Mouse (Mus musculus) stomach, embryonic 16.5 days (tissue): ENCODE results near the gene Capn11. TPM values are rescaled to one million over a fixed set of nuclear protein-coding genes. Genes with fewer than 3 reads are reported as not detected.

ENCODE experiments used
- ATAC-seq: fragments of 200-750 bp; cut with Nextera tagmentation; 2 replicates; pipeline ENCODE4 v1.8.0; 2017; ENCODE audit warnings: moderate number of reproducible peaks, moderate TSS enrichment; ENCODE audit not compliant: insufficient read depth, low FRiP score
- H3K27ac ChIP-seq: fragments of 300-500 bp; sonication (generic); 2 replicates; pipeline ENCODE4 v1.5.1; 2014; ENCODE audit warnings: low read length
- H3K27me3 ChIP-seq: fragments of 300-500 bp; sonication (generic); 2 replicates; pipeline ENCODE4 v1.6.1; 2014; ENCODE audit warnings: low read length, control low read depth, mixed read lengths; ENCODE audit not compliant: control insufficient read depth, insufficient read depth
- H3K36me3 ChIP-seq: fragments of 300-500 bp; sonication (generic); 2 replicates; pipeline ENCODE4 v1.6.1; 2014; ENCODE audit warnings: low read length; ENCODE audit not compliant: control insufficient read depth, insufficient read depth
- H3K4me1 ChIP-seq: fragments of 300-500 bp; sonication (generic); 2 replicates; pipeline ENCODE4 v1.6.1; 2014; ENCODE audit warnings: low read length, control low read depth, mixed read lengths; ENCODE audit not compliant: control insufficient read depth, insufficient read depth
- H3K4me2 ChIP-seq: fragments of 300-500 bp; sonication (generic); 2 replicates; pipeline ENCODE4 v1.6.1; 2014; ENCODE audit warnings: low read depth, low read length, mixed read lengths
- H3K4me3 ChIP-seq: fragments of 300-500 bp; sonication (generic); replicated peaks from 2 replicates; pipeline ENCODE4 v1.5.1; 2014; ENCODE audit warnings: mild to moderate bottlenecking, low read length
- H3K9ac ChIP-seq: fragments of 300-500 bp; sonication (generic); 2 replicates; pipeline ENCODE4 v1.6.1; 2014; ENCODE audit warnings: low read length
- H3K9me3 ChIP-seq: fragments of 300-500 bp; sonication (generic); replicated peaks from 2 replicates; pipeline ENCODE4 v1.6.1; 2016; ENCODE audit warnings: low read length, control low read depth; ENCODE audit not compliant: control insufficient read depth
- WGBS: fragments of 180-500 bp; shearing (Covaris S2); extraction: QIAGEN DNeasy Blood & Tissue Kit; methylation state at CpG from one replicate; pipeline ENCODE4 v1.1.7; 2014; 5-methylcytosine and 5-hydroxymethylcytosine counted together
- polyA plus RNA-seq: library from polyadenylated mRNA; unstranded; fragments of >200 nt; fragmentation: Nextera tagmentation; extraction: Ambion mirVana; gene quantifications from 2 replicates; pipeline ENCODE4 v1.2.1, GENCODE M21; 2015

Gene Capn11
- polyA plus RNA-seq, 1 experiment from 2014 or later = 0.45 TPM

DNA sequence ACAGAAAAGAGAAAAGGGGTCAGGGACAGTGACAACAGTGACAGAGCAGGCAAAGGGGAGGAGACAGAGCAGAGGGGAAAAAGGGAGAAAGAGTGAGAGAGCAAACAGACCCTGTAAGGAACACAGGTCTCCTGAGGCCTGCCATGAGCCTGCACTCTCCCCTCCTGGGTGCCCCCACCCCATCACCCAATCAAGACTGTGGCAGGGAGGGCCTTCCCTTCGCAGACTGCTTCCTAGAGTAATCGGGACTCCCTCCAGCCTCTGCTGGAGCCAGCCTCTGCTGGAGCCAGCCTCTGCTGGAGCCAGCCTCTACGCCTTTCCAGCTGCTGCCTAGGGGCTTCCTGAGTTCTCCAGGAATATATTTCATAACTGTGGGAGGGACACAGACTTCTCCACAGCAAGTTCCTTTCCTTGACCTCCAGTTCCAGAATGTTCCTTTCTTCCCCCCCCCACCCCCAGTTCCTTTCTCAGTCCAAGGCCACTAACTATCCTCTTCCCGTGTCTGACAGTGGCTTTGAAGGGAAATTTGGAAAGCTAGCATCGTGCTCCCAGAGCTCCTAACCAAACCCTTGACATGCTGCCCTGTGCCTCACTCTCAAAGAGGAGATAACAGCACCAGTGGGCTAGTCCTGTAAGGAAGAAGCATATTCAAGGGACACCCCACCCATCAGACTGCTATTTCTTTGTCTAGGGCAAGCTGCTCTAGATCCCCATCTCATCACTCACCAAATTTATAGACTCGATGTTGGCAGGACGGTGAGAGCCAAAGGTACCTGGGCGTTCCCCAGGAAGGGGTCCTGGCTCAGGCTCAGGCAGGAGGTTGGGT, 66.3 kb downstream of the Capn11 start:
- Histone ChIP-seq H3K27me3 (no peaks in the 10 kb centered on the region), H3K4me3 (peak overlapping the region; percentile 12; the same call in 1 of the 2 replicates), H3K4me2 (peak overlapping the region; percentile 85), H3K4me1 (peaks cover 50% of the 10 kb centered on the region), H3K36me3 (no peaks in the 10 kb centered on the region), H3K9ac (peak overlapping the region; percentile 63), H3K9me3 (no peaks in the 10 kb centered on the region), H3K27ac (peak overlapping the region; percentile 73)
- WGBS = 46% methylated on average over 8 of the region's 8 CpGs
- ATAC-seq = no peak

DNA sequence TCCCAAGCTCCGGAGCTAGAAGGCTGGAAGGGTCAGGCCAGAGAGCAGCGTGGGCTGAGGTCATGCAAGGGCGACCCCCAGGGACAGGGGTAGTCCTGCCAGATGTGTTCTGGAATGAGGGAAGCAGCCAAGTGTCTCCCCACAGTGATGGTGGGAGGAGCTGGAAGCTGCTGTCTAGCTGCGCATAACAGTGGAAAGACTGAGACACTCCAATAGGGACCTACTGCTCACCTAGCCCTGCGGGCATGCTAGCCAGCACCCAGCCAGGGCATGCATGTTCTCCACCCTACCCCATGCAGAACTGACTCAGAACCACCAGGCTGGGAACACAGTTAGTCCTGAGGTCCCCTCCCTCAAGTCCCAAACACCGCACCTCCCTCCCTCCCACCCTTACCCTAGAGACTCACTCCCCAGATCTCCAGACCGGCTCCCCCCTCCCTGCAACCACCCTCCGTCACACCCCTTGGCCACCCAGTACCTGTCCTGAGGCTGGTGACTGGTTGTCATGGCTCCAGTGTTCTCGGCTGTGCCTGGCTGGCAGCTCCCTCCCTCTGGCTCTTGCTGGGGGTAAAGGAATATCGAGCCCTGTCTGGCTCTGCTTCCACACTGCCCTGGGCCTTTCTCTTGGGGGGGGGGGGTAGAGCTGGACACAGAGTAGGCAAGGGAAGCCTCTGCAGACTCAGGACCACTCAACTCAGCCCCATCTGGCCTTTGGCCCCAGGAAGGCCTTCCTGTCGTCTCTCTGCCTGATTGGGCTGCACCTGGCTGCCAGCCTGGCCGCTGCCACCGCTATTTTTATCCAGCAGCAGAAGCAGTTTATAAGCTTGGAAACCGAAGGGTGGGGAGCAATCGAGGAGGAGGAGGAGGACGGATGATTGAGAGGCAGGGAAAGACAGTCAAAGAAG, 67.2 kb downstream of the Capn11 start:
- H3K27me3 ChIP-seq = no peaks in the 10 kb centered on the region
- peaks cover 47% of the 10 kb centered on the region for H3K4me1 ChIP-seq
- no peaks in the 10 kb centered on the region for H3K9me3 ChIP-seq
- H3K27ac ChIP-seq = peak overlapping the region; percentile 73; the same call in 1 of the 2 replicates
- peaks cover 4% of the 10 kb centered on the region; the same call in 1 of the 2 replicates for H3K36me3 ChIP-seq
- WGBS = 50% methylated on average over 16 of the region's 16 CpGs
- peak overlapping the region; percentile 12; the same call in 1 of the 2 replicates for H3K4me3 ChIP-seq
- no peak; the same call in 1 of the 2 replicates for ATAC-seq
- H3K4me2 ChIP-seq = peak overlapping the region; percentile 37
- peak overlapping the region; percentile 63 for H3K9ac ChIP-seq

GRCm38 (mm10) chr17:45590410-45590809, 68.7 kb downstream of the Capn11 start:
- H3K36me3 ChIP-seq = peaks cover 7% of the 10 kb centered on the region; the same call in 1 of the 2 replicates
- peaks cover 44% of the 10 kb centered on the region for H3K4me1 ChIP-seq
- no peaks in the 10 kb centered on the region for H3K27me3 ChIP-seq
- 78% methylated on average over 6 of the region's 6 CpGs for WGBS
- no peaks in the 10 kb centered on the region for H3K9me3 ChIP-seq
- no peak overlapping the region for H3K4me2 ChIP-seq
- no peak overlapping the region for H3K27ac ChIP-seq
- no peak overlapping the region for H3K4me3 ChIP-seq
- ATAC-seq = no peak
- H3K9ac ChIP-seq = no peak overlapping the region

GRCm38 (mm10) chr17:45589844-45590243, 69.3 kb downstream of the Capn11 start:
- no peak overlapping the region for H3K9ac ChIP-seq
- peaks cover 7% of the 10 kb centered on the region; the same call in 1 of the 2 replicates for H3K36me3 ChIP-seq
- no peak overlapping the region for H3K27ac ChIP-seq
- no peak overlapping the region for H3K4me3 ChIP-seq
- no peaks in the 10 kb centered on the region for H3K9me3 ChIP-seq
- no peak overlapping the region for H3K4me2 ChIP-seq
- peaks cover 48% of the 10 kb centered on the region for H3K4me1 ChIP-seq
- 92% methylated on average over 8 of the region's 8 CpGs for WGBS
- H3K27me3 ChIP-seq = no peaks in the 10 kb centered on the region
- no peak for ATAC-seq

DNA sequence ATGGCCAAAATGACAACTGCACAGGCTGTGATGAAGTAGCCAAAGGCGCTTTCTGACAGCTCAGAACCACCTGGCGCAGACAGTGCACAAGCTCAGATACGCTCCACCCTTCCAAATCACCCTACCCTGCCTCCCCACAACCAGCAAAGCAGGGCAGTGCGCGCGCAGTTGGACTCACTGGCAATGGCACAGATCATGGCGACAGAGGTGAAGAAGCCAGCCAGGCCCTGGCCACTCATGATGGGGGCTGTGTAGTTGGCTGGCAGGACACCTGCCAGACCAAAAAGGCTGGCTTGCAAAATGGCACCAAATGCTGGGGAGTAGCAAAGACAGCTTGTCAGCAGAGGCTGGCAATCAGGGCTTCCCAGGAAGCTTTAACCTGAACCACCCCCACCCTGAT, 69.9 kb downstream of the Capn11 start:
- Histone ChIP-seq H3K4me1 (peaks cover 48% of the 10 kb centered on the region), H3K9ac (no peak overlapping the region), H3K27ac (no peak overlapping the region), H3K4me2 (no peak overlapping the region), H3K27me3 (no peaks in the 10 kb centered on the region), H3K4me3 (no peak overlapping the region), H3K9me3 (no peaks in the 10 kb centered on the region), H3K36me3 (peaks cover 7% of the 10 kb centered on the region; the same call in 1 of the 2 replicates)
- ATAC-seq = no peak
- 96% methylated on average over 7 of the region's 7 CpGs for WGBS

GRCm38 (mm10) chr17:45588370-45588769, 70.8 kb downstream of the Capn11 start:
- no peak for ATAC-seq
- H3K9ac ChIP-seq = no peak overlapping the region
- H3K4me3 ChIP-seq = no peak overlapping the region
- H3K4me1 ChIP-seq = peaks cover 43% of the 10 kb centered on the region
- no peak overlapping the region for H3K27ac ChIP-seq
- no peaks in the 10 kb centered on the region for H3K27me3 ChIP-seq
- no peak overlapping the region for H3K4me2 ChIP-seq
- H3K9me3 ChIP-seq = no peaks in the 10 kb centered on the region
- peaks cover 7% of the 10 kb centered on the region; the same call in 1 of the 2 replicates for H3K36me3 ChIP-seq
- WGBS = 94% methylated on average over 7 of the region's 7 CpGs

DNA sequence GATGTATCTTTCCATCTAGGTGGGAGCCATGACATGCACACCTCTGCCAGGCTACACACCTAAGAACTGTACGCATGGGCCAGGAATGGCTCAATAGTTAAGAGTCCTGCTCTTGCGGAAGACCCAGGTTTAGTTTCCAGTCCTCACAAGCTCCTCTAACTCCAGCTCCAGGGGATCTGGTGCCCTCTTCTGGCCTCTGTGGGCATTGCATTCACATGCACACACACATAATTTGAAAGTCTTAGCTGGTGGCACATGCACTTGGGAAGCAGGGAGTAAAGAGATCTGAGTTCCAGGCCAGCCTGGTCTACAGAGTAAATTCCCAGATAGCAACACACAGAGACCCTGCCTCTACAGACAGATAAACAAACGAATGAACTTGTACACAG, 72.7 kb downstream of the Capn11 start:
- Histone ChIP-seq H3K9ac (no peak overlapping the region), H3K27me3 (no peaks in the 10 kb centered on the region), H3K36me3 (peaks cover 7% of the 10 kb centered on the region; the same call in 1 of the 2 replicates), H3K9me3 (no peaks in the 10 kb centered on the region), H3K4me1 (peaks cover 28% of the 10 kb centered on the region), H3K27ac (peak overlapping the region; percentile 90; the same call in 1 of the 2 replicates), H3K4me2 (no peak overlapping the region), H3K4me3 (no peak overlapping the region)
- 93% methylated on average over 3 of the region's 3 CpGs for WGBS
- no peak for ATAC-seq

DNA sequence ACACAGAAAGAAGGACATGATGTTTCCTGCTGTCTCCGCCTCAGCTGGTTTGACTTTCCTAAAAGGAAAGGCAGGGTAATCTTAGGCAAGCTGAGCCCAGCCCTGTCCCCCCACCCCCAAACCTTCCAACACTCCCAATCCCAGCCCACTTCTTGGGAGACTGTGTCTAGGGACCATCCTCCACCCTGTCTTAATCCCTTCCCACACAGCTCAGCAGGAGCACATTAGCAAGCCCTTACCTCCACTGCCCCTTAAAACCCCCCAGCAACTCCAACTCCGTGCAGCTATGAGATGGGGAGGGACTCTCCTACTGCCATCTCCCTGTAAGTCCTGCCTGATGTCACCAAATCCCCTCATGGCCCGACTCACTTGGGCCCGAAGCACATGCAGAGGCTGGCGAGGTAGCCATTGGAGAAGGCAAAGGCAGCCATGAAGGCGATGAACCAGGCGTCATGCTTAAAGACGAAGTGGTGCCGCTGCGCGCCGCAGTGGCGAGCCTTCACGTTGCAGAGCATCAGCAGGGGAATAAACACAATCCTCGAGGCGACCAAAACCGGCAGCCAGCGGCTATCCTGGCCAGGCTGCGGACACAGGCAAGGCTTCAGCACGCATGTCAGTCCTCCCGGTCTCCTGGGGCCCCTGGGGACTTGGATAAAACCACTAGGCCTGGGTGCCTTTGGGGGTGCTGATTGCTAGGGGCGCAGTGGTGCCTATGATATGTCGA, 73.2 kb downstream of the Capn11 start:
- 73% methylated on average over 23 of the region's 23 CpGs for WGBS
- H3K36me3 ChIP-seq = peaks cover 7% of the 10 kb centered on the region; the same call in 1 of the 2 replicates
- H3K4me3 ChIP-seq = no peak overlapping the region
- H3K4me1 ChIP-seq = peaks cover 27% of the 10 kb centered on the region
- H3K27me3 ChIP-seq = no peaks in the 10 kb centered on the region
- peak overlapping the region; percentile 90 for H3K27ac ChIP-seq
- H3K9me3 ChIP-seq = no peaks in the 10 kb centered on the region
- ATAC-seq = no peak
- H3K4me2 ChIP-seq = no peak overlapping the region
- H3K9ac ChIP-seq = peak overlapping the region; percentile 43; the same call in 1 of the 2 replicates
